Mouse (Mus musculus) gastrocnemius, postnatal 10 days (tissue): ENCODE measurements around the gene Rprd1b. TPM values are rescaled to one million over a fixed set of nuclear protein-coding genes. Genes with fewer than 3 reads are reported as not detected.
A peak's percentile ranks its signal among the peaks of the same experiment; 100 is the strongest.
"Not testable (repeated sequence)": the region's sequence is repeated elsewhere in the genome, so short reads cannot be mapped to it uniquely, and the experiment has no call there.

Experiments
- DNase-seq: peaks from one replicate; pipeline ENCODE4 v3.0.0; 2021; ENCODE audit warnings: mixed read lengths
- total RNA-seq, 2 experiments: library from RNA; stranded (reverse); gene quantifications; 2 replicates each; pipeline ENCODE4 v1.2.3; 2021

Gene Rprd1b
- total RNA-seq, 2 experiments from 2014 or later: 28.2 to 33.0 TPM

DNA sequence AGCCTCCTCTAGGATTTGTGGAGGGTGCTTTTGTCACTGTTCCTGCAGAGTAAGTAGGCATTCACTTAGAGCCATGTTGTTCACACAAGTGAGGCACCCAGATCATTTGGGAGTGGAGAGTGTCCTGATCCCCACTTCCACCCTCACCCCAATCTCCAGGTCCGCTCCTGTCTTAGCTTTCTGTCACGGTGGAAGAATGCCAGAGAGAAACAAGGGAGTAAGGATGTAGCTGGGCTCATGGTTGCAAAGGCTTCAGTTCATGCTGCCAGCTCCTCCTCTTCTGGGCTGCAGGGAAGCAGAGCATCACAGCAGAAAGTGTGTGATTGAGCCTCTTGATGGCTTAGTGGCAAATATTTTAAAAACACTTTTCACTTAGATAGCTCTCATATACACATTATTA, 12.1 kb downstream of the Rprd1b start:
- DNase-seq: no peak

DNA sequence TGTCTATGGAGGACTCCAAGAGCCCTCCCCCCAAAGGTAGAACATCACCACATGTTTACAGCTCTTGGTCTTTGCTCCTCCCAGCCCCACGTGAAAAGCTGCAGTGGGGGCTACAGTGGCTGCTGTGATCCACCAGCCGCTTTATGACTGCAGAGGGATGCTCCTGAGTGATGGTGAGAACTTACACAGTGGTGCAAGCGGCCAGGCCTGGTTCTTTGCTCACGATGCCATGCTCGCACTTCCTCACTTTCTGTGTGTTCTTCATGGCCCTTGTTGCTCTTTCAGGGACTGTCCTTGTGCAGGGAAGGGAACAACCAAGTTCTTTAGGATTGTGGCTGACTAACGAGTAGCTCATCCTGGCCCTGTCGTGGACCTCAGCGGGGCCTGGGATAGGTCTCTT, 15.2 kb downstream of the Rprd1b start:
- DNase-seq: no peak

DNA sequence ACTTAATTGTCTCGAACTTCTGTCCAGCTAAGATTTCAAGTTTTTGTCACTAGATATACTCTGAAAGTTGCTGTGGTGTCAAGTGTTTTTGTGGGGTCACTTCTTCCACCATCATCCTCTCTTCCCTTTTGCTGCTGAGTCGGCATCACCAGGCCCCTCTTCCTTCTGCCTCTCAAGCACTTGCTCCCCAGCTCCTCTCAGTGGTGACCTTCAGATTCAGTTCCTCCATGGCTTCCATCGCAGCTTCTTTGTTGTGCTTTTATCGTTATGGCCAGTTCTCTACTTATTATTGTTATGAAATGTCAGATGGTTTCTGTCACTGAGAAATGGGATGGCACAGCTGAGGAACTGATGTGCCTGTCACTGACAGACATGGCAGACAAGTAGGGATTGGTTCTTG, 17.9 kb downstream of the Rprd1b start:
- no peak for DNase-seq

DNA sequence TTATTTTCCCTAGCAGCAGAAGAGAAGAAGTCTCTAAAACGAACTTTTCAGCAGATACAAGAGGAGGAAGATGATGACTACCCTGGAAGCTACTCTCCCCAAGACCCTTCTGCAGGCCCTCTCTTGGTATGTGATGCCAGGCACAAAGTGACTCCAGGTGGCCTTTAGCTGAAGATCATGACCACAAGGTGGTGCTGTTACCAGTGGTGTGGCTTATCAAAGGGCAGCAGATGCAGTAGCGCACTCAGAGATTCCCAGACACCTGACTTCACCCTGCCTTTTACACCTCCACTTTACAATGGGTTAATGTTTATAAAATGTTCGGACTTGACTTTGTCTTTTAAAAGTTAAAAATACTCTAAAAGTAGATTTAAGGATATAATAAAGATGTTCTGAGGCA, 19.6 kb downstream of the Rprd1b start:
- peak; percentile 41 for DNase-seq

DNA sequence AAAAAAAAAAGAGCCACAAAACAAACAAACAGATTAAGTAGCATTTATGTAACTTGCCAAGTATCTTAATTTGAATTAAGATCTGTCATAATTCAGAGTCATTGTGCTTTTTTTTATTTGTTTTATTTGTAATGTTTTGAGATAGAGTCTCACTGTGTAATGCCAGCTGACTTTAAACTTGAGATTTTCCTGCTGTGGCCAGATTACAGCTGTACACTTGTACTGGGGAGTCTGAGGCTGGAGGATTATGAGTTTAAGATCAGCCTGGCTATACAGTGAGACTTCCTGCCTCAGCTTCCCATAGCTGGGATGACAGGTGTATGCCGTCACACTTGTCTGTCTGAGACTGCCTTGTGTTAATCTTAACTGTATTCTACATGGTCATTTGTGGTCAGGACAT, 20.4 kb downstream of the Rprd1b start:
- no peak for DNase-seq

DNA sequence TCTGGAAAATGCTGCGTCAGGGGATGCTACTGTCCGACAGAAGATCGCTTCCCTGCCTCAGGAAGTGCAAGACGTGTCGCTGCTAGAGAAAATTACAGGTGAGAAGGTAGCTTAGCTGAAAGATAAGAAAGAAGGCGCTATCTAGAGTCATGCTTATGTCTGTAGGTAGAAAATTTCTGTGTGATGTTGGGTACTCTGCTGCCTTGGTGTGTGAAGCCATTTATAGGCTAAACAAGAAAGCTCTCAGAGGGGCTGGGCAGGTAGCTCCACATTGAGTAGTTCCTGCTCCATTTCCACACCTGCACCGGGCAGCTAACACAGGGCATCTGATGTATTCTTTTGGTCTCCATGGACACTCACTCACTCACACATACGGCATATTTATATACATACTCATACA, 21.8 kb downstream of the Rprd1b start:
- DNase-seq: no peak

DNA sequence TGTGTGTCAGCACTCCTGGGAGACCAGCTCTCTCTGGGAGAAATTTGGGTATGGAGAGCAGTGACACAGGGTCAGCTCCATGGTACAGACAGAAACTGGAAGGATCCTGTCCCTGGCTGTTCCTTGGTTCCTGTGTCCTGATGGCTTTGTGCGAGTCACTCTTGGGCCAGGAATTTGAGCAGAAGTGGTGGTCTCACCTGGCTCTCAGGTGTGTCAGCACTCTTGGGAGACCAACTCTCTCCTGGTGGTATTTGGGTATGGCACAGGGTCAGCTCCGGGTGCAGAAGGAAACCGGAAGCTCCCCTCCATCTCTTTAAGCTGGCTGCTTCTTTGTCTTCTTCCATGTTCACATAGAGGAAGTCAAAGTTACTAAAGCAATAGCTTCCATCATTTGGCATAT, 26.3 kb downstream of the Rprd1b start:
- DNase-seq: no peak

DNA sequence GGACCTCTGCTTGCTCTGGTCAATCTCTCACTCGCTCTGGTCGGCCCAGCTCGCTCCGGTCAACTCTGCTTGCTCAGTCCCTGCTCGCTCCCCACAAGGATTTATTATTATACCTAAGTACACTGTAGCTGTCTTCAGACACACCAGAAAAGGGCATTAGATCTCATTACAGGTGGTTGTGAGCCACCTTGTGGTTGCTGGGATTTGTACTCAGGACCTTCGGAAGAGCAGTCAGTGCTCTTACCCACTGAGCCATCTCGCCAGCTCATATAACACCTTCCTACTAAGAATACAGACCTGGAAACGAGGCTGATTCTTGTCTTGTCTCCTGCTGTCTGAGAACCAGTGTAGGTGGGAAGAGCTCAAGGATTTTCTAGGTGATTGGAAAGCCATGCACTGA, 27.1 kb downstream of the Rprd1b start:
- not testable (repeated sequence) for DNase-seq

DNA sequence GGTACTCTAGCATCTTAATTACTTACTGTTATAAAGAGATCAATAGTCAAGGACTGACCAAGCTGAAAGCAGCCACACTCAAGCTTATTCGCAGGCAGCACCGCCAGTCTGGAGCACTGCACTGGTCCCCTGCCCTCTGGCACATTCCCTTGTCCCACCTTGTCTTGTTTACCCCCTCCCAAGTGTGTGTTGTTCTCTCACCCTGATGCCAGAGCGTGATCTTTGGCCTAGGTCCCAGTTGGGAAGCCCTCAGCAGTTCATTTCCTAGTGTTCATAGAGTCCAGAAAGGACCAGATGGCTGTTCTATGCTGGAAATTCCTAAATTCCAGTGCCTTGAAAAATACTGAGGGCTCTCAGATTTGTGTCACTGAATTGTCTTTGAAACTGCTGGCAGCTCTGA, 28.7 kb downstream of the Rprd1b start:
- DNase-seq: no peak

DNA sequence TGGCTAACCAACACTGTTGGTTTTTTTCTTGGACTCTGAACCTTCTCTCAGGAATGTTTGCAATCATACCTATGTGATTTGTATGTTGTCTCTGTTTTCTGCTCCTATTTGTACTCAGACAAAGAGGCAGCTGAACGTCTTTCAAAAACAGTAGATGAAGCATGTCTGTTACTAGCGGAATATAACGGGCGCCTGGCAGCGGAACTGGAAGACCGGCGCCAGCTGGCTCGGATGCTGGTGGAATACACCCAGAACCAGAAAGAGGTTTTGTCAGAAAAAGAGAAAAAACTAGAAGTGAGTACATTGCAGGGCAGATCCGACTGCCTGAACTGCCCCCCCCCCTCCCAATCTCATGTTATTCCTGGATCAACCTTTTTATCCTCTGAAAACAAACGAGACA, 30.2 kb downstream of the Rprd1b start:
- peak; percentile 63 for DNase-seq

DNA sequence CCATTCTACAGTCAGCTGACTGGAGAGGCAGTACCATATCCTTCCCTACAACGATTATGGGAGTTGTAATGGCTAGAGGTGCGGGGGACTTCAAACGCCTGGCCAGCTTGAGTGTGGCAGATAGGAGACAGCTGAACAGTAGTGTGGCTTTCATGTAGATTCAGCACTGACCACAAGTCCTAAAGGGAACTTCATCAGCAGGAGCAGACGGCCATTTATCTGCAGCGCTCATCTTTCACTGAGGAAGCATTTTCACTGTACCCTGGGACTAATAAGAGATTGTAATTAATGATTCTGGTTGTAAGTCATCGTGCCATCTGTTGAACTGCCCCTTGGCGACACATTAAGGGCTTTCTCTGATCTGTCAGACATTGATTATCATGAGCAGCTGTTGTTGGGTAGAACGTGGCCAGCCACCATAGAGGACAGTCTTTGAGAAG, 31.4 kb downstream of the Rprd1b start:
- no peak for DNase-seq

DNA sequence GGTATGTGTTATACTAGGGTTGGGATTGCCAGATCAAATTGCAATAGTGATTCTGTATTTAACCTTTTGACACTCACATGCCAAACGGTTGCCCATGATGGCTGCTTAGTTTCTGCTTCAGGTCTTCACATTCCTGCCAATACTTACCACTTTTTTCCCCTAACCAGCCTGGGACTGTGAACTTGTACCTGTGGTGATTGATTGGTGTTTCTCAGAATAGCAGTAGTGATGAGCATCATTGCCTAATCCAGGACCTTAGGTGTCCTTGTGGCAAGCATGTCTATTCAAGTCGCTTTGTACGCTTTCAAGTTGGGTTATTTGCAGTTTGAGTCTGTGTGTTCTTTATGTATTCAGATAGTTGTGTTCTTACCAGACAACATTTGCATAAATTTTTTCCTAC, 34.7 kb downstream of the Rprd1b start:
- DNase-seq: no peak

DNA sequence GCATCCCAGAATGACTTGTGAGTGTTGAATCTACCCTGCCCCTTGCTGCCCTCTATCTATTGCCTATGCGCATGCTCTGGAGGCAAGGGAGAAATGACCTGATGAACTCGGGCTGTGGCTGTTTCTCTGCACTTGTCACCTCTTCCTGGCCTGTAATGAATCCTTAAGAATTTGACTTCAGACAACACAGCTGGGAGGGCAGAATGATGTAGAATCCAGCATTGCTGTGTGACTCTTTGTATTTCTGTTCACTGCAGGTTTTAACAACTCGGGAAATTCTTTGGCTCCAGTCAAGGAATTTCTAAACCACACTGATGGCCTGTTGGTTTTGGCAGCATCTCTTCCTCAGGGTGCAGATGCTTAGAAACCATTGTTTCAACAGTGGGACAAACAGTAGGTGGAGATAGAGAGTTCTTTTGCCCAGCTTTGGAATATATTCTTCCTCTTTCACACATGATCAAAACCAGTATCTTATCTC, 36.3 kb downstream of the Rprd1b start:
- DNase-seq: no peak

DNA sequence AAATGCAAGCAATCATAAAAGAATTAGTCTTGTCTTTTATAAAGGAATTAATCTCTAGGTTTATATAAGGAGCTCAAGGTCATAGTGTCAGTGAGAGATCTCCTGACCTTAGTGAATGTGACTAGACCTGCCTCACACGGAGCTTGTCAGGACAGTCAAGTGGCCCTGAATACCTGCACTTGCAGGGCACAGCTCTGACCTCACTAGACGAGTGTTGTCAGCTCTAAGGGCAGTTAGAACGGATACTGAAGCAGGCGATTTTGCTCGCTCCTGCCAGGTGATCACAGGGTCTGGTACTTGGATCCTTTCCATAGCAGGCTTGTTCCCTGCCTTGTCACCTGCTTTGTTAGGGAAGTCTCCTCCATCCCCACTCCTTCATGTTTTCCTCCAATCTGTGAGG, 36.8 kb downstream of the Rprd1b start:
- no peak for DNase-seq

DNA sequence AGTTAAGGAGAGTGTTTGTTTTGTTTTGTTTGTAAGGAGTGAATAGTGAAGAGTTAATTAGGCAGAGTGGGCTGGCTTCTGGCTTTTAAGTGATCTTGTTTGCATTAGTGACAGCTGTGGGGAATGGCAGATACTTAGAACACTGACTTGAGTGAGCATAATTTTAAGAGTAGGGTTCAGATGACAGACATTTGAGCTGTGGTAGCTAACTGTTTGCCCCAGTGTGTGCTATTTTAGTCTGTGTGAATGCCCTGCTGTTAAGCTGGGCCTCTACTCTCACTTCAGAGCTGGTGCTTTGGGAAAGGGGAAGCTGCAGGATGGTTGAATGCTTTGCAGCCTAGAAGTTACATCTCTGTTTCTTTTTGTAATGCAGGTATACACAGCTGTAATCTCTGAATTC, 38.2 kb downstream of the Rprd1b start:
- no peak for DNase-seq

DNA sequence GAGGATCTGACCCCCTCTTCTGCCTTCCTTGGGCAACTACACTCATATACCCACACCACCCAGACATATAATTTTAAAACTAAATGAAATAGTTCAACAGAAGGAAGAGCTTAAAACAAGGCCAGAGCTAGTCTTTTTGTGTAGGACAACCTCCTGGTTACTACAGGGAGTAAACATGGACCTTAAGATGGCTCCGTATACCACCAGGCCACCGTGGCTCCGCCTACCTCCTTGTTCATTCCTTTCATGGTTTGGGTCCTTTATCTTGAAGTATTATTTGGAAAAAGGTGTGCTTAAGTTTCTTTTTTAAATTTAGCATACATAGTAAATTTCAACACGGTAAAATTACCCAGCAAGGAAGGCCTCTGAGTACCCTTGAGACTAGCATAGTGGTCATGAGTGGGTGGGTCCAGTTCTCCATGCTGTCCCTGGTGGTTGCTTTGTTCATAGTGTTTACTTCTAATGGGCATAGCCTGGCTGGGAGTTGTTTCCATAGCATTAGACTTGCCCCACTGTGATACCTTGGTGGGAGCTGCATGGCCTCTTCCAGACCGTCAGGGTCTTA, 39.0 kb downstream of the Rprd1b start:
- no peak for DNase-seq

DNA sequence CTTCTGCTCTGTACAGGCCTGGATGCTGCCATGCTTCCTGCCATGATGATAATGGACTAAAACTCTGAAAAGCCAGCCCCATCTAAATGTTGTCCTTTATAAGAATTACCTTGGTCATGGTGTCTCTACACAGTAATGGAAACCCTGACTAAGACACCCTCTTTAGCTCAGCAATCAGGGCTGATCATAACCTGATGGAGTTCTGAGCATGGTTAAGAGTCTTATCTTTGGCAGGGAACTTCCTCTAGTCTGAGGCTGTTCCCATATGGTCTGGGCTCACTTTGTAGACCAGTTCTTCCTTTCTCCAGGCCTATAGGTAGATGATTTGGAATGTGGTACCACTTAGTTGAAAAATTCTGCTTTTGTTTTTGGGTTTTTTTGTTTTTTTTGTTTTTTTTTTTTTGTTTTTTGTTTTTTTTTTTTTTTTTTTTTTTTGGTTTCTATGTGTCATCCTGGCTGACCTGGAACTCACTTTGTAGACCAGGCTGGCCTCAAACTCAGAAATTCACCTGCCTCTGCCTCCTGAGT, 40.2 kb downstream of the Rprd1b start:
- DNase-seq: no peak

DNA sequence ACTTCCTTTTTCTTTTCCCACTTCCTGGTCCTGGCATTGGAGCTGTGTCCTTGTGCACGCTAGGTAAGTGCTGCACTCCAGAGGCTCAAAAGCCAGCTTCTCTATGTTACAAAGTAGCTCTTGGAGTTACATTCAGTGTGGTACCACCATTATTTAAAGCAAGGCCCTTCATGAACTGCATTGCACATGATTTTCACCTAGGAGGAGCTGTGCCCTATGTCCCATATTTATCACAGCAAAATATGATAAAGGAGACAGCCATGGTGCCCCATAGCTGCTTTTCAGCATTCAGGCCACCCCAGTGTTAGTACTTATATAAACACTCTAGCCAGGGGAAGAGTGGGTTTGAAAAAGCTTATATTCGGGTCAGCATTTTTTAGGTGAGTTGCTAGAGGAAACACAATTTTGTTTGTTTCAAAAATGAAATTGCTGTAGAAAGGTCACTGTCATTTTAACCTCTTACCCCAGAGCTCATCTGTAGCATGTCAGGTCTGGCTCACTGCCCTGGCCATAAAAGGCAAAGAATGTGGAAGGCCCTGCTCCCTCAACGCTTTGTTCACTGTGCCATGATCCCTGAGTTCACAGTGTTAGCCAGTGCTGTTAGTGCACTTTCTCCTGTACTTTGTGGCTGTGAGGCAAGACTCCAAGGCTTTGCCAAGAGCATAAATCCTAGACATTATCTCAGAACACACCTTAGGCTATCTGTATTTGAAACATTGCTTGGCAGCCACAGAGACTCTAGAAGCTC, 42.8 kb downstream of the Rprd1b start:
- no peak for DNase-seq

DNA sequence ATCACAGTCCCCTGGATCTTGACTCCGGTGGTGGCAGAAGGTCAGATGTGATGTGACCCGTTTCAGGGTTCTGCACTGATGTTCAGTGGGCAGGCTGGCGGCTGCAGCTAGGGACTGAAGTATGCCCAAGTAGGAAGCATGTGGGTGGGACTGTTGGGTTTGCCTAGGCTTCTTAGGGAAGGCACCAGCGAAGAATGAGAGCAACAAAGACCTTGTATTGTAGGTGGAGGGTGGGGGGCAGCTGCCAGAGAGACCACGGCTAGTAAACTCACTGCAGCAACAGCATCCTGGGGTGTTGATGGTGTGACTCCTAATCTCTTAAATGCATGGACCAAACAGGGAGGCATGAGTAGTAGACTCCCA, 43.3 kb downstream of the Rprd1b start:
- DNase-seq: no peak

DNA sequence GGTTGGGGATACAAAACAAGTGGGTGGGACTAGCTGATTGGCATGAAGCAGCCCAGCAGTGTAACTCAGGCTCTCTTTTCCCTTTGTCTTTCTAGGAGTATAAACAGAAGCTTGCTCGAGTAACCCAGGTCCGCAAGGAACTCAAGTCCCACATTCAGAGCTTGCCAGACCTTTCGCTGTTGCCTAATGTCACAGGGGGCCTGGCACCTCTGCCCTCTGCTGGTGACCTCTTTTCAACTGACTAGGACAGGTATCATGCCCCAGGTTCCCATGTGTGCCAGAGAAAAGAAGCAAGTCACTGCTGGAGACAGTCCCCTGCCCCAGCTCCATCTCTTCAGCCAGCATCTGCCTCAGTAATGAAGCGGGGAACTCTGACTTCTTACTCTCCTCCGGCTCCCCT, 46.5 kb downstream of the Rprd1b start:
- no peak for DNase-seq

DNA sequence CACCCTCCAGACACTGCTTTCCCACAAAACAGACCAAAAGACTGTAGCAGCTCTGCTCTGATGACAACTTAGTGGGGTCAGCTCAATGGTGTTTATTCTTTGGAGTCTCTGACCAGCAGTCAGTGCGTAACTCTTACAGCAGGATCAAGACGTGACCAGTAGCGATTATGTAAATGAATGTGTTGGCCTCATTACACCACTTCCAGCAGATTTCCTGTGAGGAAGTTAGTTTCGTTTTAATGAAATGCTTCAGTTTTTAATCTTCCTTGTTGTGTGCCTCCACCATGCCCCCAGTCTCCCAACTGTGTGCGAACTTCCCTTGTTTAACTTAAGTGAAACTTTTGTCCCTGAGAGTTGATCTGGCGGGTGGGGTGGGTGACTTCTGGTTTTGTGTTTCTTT, 48.4 kb downstream of the Rprd1b start:
- DNase-seq: no peak

DNA sequence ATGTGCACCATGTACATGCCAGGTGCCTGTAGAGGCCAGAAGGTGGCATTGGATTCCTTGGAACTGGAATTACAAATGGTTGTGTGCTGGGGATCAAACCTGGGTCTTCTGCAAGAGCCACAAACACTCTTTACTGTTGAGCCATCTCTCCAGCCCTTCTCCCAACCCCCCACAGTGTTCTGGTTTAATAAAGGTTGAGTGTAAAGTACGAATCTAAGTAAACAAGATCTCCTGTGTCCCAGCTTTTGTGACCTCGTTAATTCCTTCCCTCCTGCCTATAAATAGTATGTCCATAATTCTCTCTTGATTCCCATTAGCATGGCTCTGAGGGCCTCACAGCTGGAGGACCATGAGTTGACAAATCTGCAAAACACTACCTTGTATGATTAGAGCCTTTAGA, 49.7 kb downstream of the Rprd1b start:
- no peak for DNase-seq

DNA sequence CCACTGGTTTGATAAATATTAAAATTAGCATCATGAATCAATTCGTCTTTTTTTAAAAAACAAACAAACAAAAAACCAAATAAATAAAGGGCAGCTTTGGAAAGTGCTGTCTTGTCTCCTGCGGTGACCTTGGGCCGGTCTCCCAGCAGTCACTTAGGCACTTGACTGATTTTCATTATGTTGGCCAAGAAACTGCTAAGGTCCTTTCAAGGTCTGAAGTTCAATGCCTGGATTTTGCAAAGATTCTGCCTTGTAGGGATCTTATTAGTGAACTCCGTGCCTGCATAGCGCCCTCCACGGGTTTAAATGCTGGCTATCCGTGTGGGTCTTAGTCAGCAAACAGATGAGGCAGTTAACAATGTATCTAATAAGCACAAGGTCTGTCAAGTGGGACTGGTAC, 50.7 kb downstream of the Rprd1b start:
- DNase-seq: no peak

DNA sequence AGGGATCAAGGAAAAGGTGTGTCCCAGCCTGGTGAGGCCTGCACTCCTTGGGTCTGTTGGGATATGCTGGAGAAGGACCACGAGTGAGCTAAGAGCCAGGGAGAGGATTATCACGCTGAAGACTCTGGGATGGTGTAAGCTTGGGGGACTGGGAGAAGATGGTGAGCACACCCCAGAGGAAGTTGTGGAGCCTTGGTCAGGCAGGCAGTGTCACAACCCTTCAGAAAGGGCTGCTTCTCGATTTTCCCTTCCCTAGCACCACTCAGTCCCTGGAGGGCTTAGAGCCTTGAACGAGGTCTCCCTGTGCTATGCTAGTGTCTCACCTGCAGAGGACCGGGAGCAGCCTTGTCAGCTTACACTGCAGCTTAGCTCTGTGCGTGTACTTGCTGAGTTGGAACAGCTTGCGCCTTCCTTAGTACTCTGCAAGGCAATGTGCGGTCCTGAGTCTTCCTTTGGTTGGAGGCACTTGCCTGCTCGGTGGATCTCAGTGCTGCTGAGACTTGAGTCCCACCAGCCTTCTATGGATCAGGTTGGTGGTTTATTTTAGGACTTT, 51.6 kb downstream of the Rprd1b start:
- no peak for DNase-seq
